In the genomic region with DNA sequence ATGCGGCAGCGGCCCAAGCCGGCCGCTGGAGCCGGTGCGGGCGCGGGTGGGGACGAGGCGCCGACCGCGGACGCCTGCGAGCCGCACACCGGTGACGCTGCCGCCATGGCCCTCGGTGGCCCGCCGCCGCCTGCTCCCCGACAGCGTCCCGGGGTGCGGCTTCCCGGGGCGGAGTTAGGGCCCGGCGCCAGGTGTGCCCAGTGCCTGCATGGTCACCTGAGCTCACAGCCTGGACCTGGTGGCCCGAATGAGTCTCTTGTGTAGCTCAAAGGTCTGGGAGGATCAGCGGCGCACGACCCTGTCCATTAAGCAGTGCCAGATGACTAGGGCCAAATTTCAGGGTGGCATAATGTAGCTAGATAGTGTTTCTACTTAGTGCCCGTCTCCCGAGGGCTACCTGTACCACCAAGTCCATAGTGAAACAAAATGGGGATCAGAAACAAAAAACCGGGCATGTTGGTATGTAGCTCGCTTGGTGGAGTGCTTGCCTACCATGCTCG, we compare ENCODE assay signal across 8 mouse cellular contexts. TPM values are rescaled to one million over a fixed set of nuclear protein-coding genes. Genes with fewer than 3 reads are reported as not detected.
DNase-seq lines count a peak whose midpoint lies in the region; ATAC-seq and TF ChIP-seq lines count a peak whose summit lies in the region.

Tmem238 (minus strand) TSS at position 221 of the 500 bp plus-strand sequence.

- WGBS in limb, embryonic 11.5 days, result 7% methylated on average over 40 of the region's 40 CpGs
- WGBS in midbrain, embryonic 10.5 days, result 9% methylated on average over 40 of the region's 40 CpGs

- H3K9ac ChIP-seq in limb, embryonic 11.5 days (ENCODE audit: low read length), result peak within 1 kb of the TSS; percentile 84

- TF ChIP-seq POLR2A in testis, adult 2 months (IDR thresholded peaks at IDR 0.05; ENCODE audit: control insufficient read depth, low read depth, low read length), result no peak
- TF ChIP-seq POLR2A in embryonic fibroblast, embryonic 13.5 days (IDR thresholded peaks at IDR 0.05; ENCODE audit: low read depth, low read length), result no peak; the same call in 1 of the 2 replicates

- H3K4me3 ChIP-seq in testis, adult 2 months (ENCODE audit: control insufficient read depth, low read depth, low read length), result peak within 1 kb of the TSS; percentile 74
- peak within 1 kb of the TSS; percentile 61 for H3K4me3 ChIP-seq in embryonic fibroblast, embryonic 13.5 days (ENCODE audit: insufficient read depth, low read length)
- peak within 1 kb of the TSS; percentile 44 for H3K4me3 ChIP-seq in limb, embryonic 11.5 days (ENCODE audit: low read depth, low read length)
- peak within 1 kb of the TSS; percentile 62 for H3K4me3 ChIP-seq in midbrain, embryonic 10.5 days

- H3K4me2 ChIP-seq in limb, embryonic 11.5 days (ENCODE audit: low read depth, severe bottlenecking), result peak within 1 kb of the TSS; percentile 91

- no peak for DNase-seq in testis, postnatal 10 days (ENCODE audit: low spot score)
- DNase-seq in limb, embryonic 11.5 days (ENCODE audit: low spot score), result peak; percentile 58
- no peak for DNase-seq in midbrain, embryonic 10.5 days (ENCODE audit: low spot score)
- peak; percentile 25 for DNase-seq in thymus, postnatal 14 days
- no peak for DNase-seq in layer of hippocampus, adult 8-10 months (ENCODE audit: low spot score in 2 of 2)

- peaks cover 2% of the 10 kb centered on the region for H3K4me1 ChIP-seq in testis, adult 2 months (ENCODE audit: control insufficient read depth, insufficient read depth, low read length)
- peaks cover 2% of the 10 kb centered on the region; the same call in 1 of the 2 replicates for H3K4me1 ChIP-seq in embryonic fibroblast, embryonic 13.5 days (ENCODE audit: control insufficient read depth, insufficient read depth, low read length)
- peaks cover 6% of the 10 kb centered on the region for H3K4me1 ChIP-seq in limb, embryonic 11.5 days (ENCODE audit: control insufficient read depth, insufficient read depth, low read length)
- peaks cover 24% of the 10 kb centered on the region for H3K4me1 ChIP-seq in midbrain, embryonic 10.5 days

- no peak for TF ChIP-seq CTCF in testis, adult 2 months (IDR thresholded peaks at IDR 0.05; ENCODE audit: control insufficient read depth, insufficient read depth, insufficient replicate concordance, low read depth, low read length)
- TF ChIP-seq CTCF in embryonic fibroblast, embryonic 13.5 days (IDR thresholded peaks at IDR 0.05; ENCODE audit: borderline replicate concordance, insufficient read depth, low read length), result no peak

- no peaks in the 10 kb centered on the region for H3K27me3 ChIP-seq in testis, adult 2 months (ENCODE audit: control insufficient read depth, insufficient read depth, low read length)
- peaks cover 6% of the 10 kb centered on the region; the same call in 1 of the 2 replicates for H3K27me3 ChIP-seq in limb, embryonic 11.5 days (ENCODE audit: control insufficient read depth, insufficient read depth, low read length)
- peaks cover 45% of the 10 kb centered on the region for H3K27me3 ChIP-seq in midbrain, embryonic 10.5 days (ENCODE audit: low read depth, poor library complexity, severe bottlenecking)

- ATAC-seq in hematopoietic stem cell, adult 5-6 weeks (replicated peaks in 1 of 2; ENCODE audit: insufficient read depth in 1 of 2, low FRiP score in 2 of 2, low TSS enrichment in 1 of 2, low read depth in 1 of 2, poor library complexity in 2 of 2, severe bottlenecking in 2 of 2), result no peak
- peak; percentile 4; the same call in 1 of the 2 replicates for ATAC-seq in limb, embryonic 11.5 days (ENCODE audit: insufficient number of reproducible peaks, low FRiP score, low TSS enrichment, low read depth)

- H3K9me3 ChIP-seq in limb, embryonic 11.5 days (ENCODE audit: control insufficient read depth, low read length), result no peaks in the 10 kb centered on the region
- H3K9me3 ChIP-seq in midbrain, embryonic 10.5 days (replicated peaks), result no peaks in the 10 kb centered on the region

- H3K27ac ChIP-seq in testis, adult 2 months (ENCODE audit: control insufficient read depth, insufficient read depth, low read depth, low read length), result 0 out of 2 replicates have a peak within 1 kb of the TSS, but pooled peaks have one; percentile 0
- no peak within 1 kb of the TSS for H3K27ac ChIP-seq in embryonic fibroblast, embryonic 13.5 days (ENCODE audit: insufficient read depth, low read length)
- H3K27ac ChIP-seq in limb, embryonic 11.5 days (replicated peaks; ENCODE audit: low read depth, low read length), result 0 out of 2 replicates have a peak within 1 kb of the TSS, but pooled peaks have one; percentile 36
- H3K27ac ChIP-seq in midbrain, embryonic 10.5 days (replicated peaks), result peak within 1 kb of the TSS; percentile 89

- no peaks in the 10 kb centered on the region for H3K36me3 ChIP-seq in testis, adult 2 months (ENCODE audit: control insufficient read depth, insufficient read depth, low read length)
- peaks cover 4% of the 10 kb centered on the region; the same call in 1 of the 2 replicates for H3K36me3 ChIP-seq in limb, embryonic 11.5 days (ENCODE audit: control insufficient read depth, insufficient read depth, low read length)
- peaks cover 10% of the 10 kb centered on the region for H3K36me3 ChIP-seq in midbrain, embryonic 10.5 days

RNA-seq across cellular contexts. Expression of gene Tmem238, which starts in this region (rescaled TPM):
- polyA plus RNA-seq in testis, adult 2 months (2012; rRNA removed), result 1.1 and 1.6 TPM in 2 replicates
- polyA plus RNA-seq in embryonic fibroblast, embryonic 13.5 days (2011; ENCODE audit: insufficient read length, low read depth, missing spikeins), result 4.3 and 5.3 TPM in 2 replicates
- total RNA-seq in hematopoietic stem cell, adult 5-6 weeks (2017), result 9.3 and 19.0 TPM in 2 replicates
- 2.1 and 2.6 TPM in 2 replicates for polyA plus RNA-seq in limb, embryonic 11.5 days (2014; fragmentation: Nextera tagmentation; extraction: Ambion mirVana)
- 2.7 and 3.4 TPM in 2 replicates for polyA plus RNA-seq in midbrain, embryonic 10.5 days (2016; fragmentation: Nextera tagmentation; extraction: Ambion mirVana)
- total RNA-seq in layer of hippocampus, adult 8-10 months (2022), result 1 to 10 TPM; 1.2 to 3.7 (median 2.0) TPM

Comparison
In these comparisons a context has a peak if more than half of its experiments do, and no peak if none do; other contexts are left out.
1. DNase-seq: peak in limb, embryonic 11.5 days (single experiment) and thymus, postnatal 14 days (single experiment); none in testis, postnatal 10 days (single experiment), midbrain, embryonic 10.5 days (single experiment) and layer of hippocampus, adult 8-10 months (0 of 2).
2. Peak in every context shown above with its lines, with median percentiles within 50 percentile points of each other: H3K4me3 ChIP-seq.